Mouse (Mus musculus) stomach, postnatal 0 days (tissue): ENCODE measurements around the gene Bhlha15. TPM values are rescaled to one million over a fixed set of nuclear protein-coding genes. Genes with fewer than 3 reads are reported as not detected.

ENCODE experiments used
- ATAC-seq: fragments of 200-750 bp; cut with Nextera tagmentation; 2 replicates; pipeline ENCODE4 v1.8.0; 2017; ENCODE audit not compliant: low FRiP score, low TSS enrichment
- DNase-seq: peaks from one replicate; pipeline ENCODE4 v3.0.0-alpha.2; 2016; ENCODE audit warnings: low spot score
- H3K27ac ChIP-seq: fragments of 300-500 bp; sonication (generic); replicated peaks from 2 replicates; pipeline ENCODE4 v1.5.1; 2014; ENCODE audit warnings: mild to moderate bottlenecking, control low read depth
- H3K27me3 ChIP-seq: fragments of 300-500 bp; sonication (generic); 2 replicates; pipeline ENCODE4 v1.6.1; 2014; ENCODE audit warnings: low read length; ENCODE audit not compliant: control insufficient read depth, insufficient read depth
- H3K36me3 ChIP-seq: fragments of 300-500 bp; sonication (generic); 2 replicates; pipeline ENCODE4 v1.6.1; 2014; ENCODE audit warnings: low read length, mixed read lengths; ENCODE audit not compliant: control insufficient read depth, insufficient read depth
- H3K4me1 ChIP-seq: fragments of 300-500 bp; sonication (generic); replicated peaks from 2 replicates; pipeline ENCODE4 v1.6.1; 2014; ENCODE audit warnings: antibody characterized with exemption; ENCODE audit not compliant: control insufficient read depth, insufficient read depth
- H3K4me2 ChIP-seq: fragments of 300-500 bp; sonication (generic); replicated peaks from 2 replicates; pipeline ENCODE4 v1.6.1; 2014; ENCODE audit warnings: low read depth, mild to moderate bottlenecking, control low read depth, moderate library complexity
- H3K4me3 ChIP-seq: fragments of 300-500 bp; sonication (generic); 2 replicates; pipeline ENCODE4 v1.5.1; 2014; ENCODE audit warnings: low read depth, low read length, control low read depth
- H3K9ac ChIP-seq: fragments of 300-500 bp; sonication (generic); 2 replicates; pipeline ENCODE4 v1.6.1; 2014; ENCODE audit warnings: mild to moderate bottlenecking, low read length, control low read depth, mixed read lengths
- H3K9me3 ChIP-seq: fragments of 300-500 bp; sonication (generic); 2 replicates; pipeline ENCODE4 v1.6.1; 2016; ENCODE audit warnings: low read length; ENCODE audit not compliant: control insufficient read depth
- CTCF ChIP-seq: IDR thresholded peaks from 2 replicates; pipeline ENCODE4 v1.5.1; 2016; ENCODE audit warnings: antibody characterized with exemption, low read depth, mild to moderate bottlenecking, moderate library complexity
- EP300 ChIP-seq: optimal IDR thresholded peaks from 2 replicates; pipeline ENCODE3; 2016; ENCODE audit warnings: antibody characterized with exemption
- WGBS: fragments of 180-500 bp; shearing (Covaris S2); extraction: QIAGEN DNeasy Blood & Tissue Kit; methylation state at CpG from one replicate; pipeline ENCODE4 v1.1.7; 2014; 5-methylcytosine and 5-hydroxymethylcytosine counted together
- polyA plus RNA-seq: library from polyadenylated mRNA; unstranded; fragments of >200 nt; fragmentation: Nextera tagmentation; extraction: Ambion mirVana; gene quantifications from 2 replicates; pipeline ENCODE4 v1.2.1, GENCODE M21; 2015

The Bhlha15 gene
- polyA plus RNA-seq = 9.2 and 11.6 TPM in 2 replicates

GRCm38 (mm10) chr5:144189950-144190583 lies at the start of gene Bhlha15:
Gene Bhlha15 (plus strand): TSS chr5:144190286.
- Histone ChIP-seq H3K27ac (no peak within 1 kb of the TSS), H3K4me3 (peak within 1 kb of the TSS; percentile 28), H3K9ac (peak within 1 kb of the TSS; percentile 48), H3K36me3 (peaks cover 9% of the 10 kb centered on the region), H3K9me3 (no peaks in the 10 kb centered on the region), H3K4me2 (peak within 1 kb of the TSS; percentile 50), H3K4me1 (no peaks in the 10 kb centered on the region; the same call in none of the 2 replicates), H3K27me3 (no peaks in the 10 kb centered on the region)
- DNase-seq (peak; percentile 88), ATAC-seq (peak; percentile 77)
- TF ChIP-seq EP300 (no peak), CTCF (no peak)
- 4% methylated on average over 23 of the region's 26 CpGs for WGBS

GRCm38 (mm10) chr5:144143531-144143930 lies 46.6 kb upstream of the Bhlha15 start:
- H3K9ac ChIP-seq = no peak overlapping the region
- no peak overlapping the region for H3K27ac ChIP-seq
- no peak overlapping the region for H3K4me2 ChIP-seq
- no peaks in the 10 kb centered on the region for H3K4me1 ChIP-seq
- 97% methylated on average over 5 of the region's 5 CpGs for WGBS
- DNase-seq (peak; percentile 14), ATAC-seq (peak; percentile 21; the same call in 1 of the 2 replicates)
- no peaks in the 10 kb centered on the region for H3K9me3 ChIP-seq
- no peak overlapping the region for H3K4me3 ChIP-seq
- TF ChIP-seq CTCF = peak; percentile 57
- no peak for TF ChIP-seq EP300
- no peaks in the 10 kb centered on the region for H3K27me3 ChIP-seq
- H3K36me3 ChIP-seq = peaks cover 8% of the 10 kb centered on the region

- Histone ChIP-seq H3K9ac (no peak overlapping the region), H3K27ac (no peak overlapping the region), H3K27me3 (no peaks in the 10 kb centered on the region), H3K4me1 (no peaks in the 10 kb centered on the region), H3K4me2 (no peak overlapping the region), H3K36me3 (peaks cover 14% of the 10 kb centered on the region), H3K9me3 (no peaks in the 10 kb centered on the region), H3K4me3 (no peak overlapping the region)
- no peak for DNase-seq
- TF ChIP-seq EP300 = no peak
- no peak for TF ChIP-seq CTCF
- no peak for ATAC-seq
These were observed 43.2 kb upstream of the Bhlha15 start for GRCm38 (mm10) chr5:144146898-144147297.

GRCm38 (mm10) chr5:144149530-144149929 lies 40.6 kb upstream of the Bhlha15 start:
- no peak overlapping the region for H3K4me3 ChIP-seq
- DNase-seq (no peak), ATAC-seq (no peak)
- H3K27me3 ChIP-seq = no peaks in the 10 kb centered on the region
- 97% methylated on average over 4 of the region's 4 CpGs for WGBS
- no peaks in the 10 kb centered on the region for H3K9me3 ChIP-seq
- no peak overlapping the region for H3K9ac ChIP-seq
- peaks cover 16% of the 10 kb centered on the region for H3K36me3 ChIP-seq
- no peaks in the 10 kb centered on the region for H3K4me1 ChIP-seq
- no peak for TF ChIP-seq EP300
- no peak for TF ChIP-seq CTCF
- H3K27ac ChIP-seq = no peak overlapping the region
- no peak overlapping the region for H3K4me2 ChIP-seq

- H3K4me1 ChIP-seq = no peaks in the 10 kb centered on the region
- DNase-seq (no peak), ATAC-seq (no peak)
- no peak overlapping the region for H3K27ac ChIP-seq
- no peaks in the 10 kb centered on the region for H3K9me3 ChIP-seq
- peaks cover 16% of the 10 kb centered on the region for H3K36me3 ChIP-seq
- TF ChIP-seq EP300 = no peak
- no peak for TF ChIP-seq CTCF
- 76% methylated on average over 4 of the region's 4 CpGs for WGBS
- no peaks in the 10 kb centered on the region for H3K27me3 ChIP-seq
- H3K4me3 ChIP-seq = no peak overlapping the region
- no peak overlapping the region for H3K4me2 ChIP-seq
- no peak overlapping the region for H3K9ac ChIP-seq
These were observed 38.8 kb upstream of the Bhlha15 start for GRCm38 (mm10) chr5:144151270-144151669.

- H3K9ac ChIP-seq = no peak overlapping the region; the same call in 1 of the 2 replicates
- no peaks in the 10 kb centered on the region for H3K9me3 ChIP-seq
- TF ChIP-seq CTCF (peak; percentile 89), EP300 (no peak)
- no peaks in the 10 kb centered on the region for H3K27me3 ChIP-seq
- H3K4me1 ChIP-seq = peaks cover 2% of the 10 kb centered on the region; the same call in 1 of the 2 replicates
- H3K27ac ChIP-seq = no peak overlapping the region
- no peak overlapping the region for H3K4me3 ChIP-seq
- no peak overlapping the region for H3K4me2 ChIP-seq
- DNase-seq (peak; percentile 69), ATAC-seq (no peak)
- 25% methylated on average over 7 of the region's 7 CpGs for WGBS
- peaks cover 8% of the 10 kb centered on the region; the same call in 1 of the 2 replicates for H3K36me3 ChIP-seq
These were observed 35.6 kb upstream of the Bhlha15 start for GRCm38 (mm10) chr5:144154528-144154927.
